Mouse (Mus musculus): ENCODE measurements at regions not wholly inside any gene's neighbourhood (a gene's known extent, or its start where the extent isn't known, plus 50 kb on each side); places are given as distances from the start of the nearest gene placed in this dataset.

DNA sequence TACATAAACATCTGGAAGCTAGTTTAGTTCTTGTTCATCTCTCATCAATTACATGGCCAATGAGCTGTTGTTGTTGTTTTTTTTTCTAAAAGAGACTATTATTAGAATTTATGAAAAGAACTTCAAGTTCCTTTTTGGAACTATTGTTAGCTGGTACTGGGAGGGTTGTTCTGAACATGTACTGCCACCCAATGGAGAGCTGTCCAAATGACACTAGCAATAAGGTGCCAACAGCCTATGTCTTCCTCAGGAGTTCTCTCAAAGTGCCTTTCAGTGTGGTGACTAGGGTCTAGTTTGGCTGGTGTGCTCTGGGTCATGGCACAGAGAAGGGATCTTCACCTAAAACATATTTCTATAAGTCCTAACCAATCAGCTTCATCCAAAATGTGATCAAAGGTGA is 60.6 kb upstream of the Mocs2 start:
- no peak overlapping the region for H3K4me3 ChIP-seq (ENCODE audit: insufficient read depth, low read depth, low read length)
- DNase-seq (ENCODE audit: extremely low read depth, low read depth, low spot score) = peak; percentile 64
- no peaks in the 10 kb centered on the region for H3K79me2 ChIP-seq (ENCODE audit: control insufficient read depth, insufficient read depth, low read length)
- H3K36me3 ChIP-seq (ENCODE audit: control insufficient read depth, insufficient read depth, low read length) = no peaks in the 10 kb centered on the region
- H3K27me3 ChIP-seq (ENCODE audit: control insufficient read depth, insufficient read depth, low read length) = no peaks in the 10 kb centered on the region
- TF ChIP-seq CTCF (IDR thresholded peaks at IDR 0.05; ENCODE audit: low read depth, low read length) (peak; percentile 43), POLR2A (IDR thresholded peaks at IDR 0.05; ENCODE audit: extremely low read depth, insufficient read depth, low read length) (no peak)
- no peak overlapping the region for H3K9ac ChIP-seq (ENCODE audit: low read depth, low read length)
- H3K27ac ChIP-seq (replicated peaks; ENCODE audit: insufficient read depth, low read depth, low read length) = no peak overlapping the region
- H3K4me1 ChIP-seq (ENCODE audit: control insufficient read depth, insufficient read depth, low read length) = peaks cover 10% of the 10 kb centered on the region; the same call in 1 of the 2 replicates

GRCm38 (mm10) chr13:114759886-114760285 is 58.1 kb upstream of the Mocs2 start:
- H3K36me3 ChIP-seq (ENCODE audit: control insufficient read depth, insufficient read depth, low read length) = no peaks in the 10 kb centered on the region
- peaks cover 10% of the 10 kb centered on the region; the same call in 1 of the 2 replicates for H3K4me1 ChIP-seq (ENCODE audit: control insufficient read depth, insufficient read depth, low read length)
- DNase-seq (ENCODE audit: extremely low read depth, low read depth, low spot score) = no peak
- H3K4me3 ChIP-seq (ENCODE audit: insufficient read depth, low read depth, low read length) = no peak overlapping the region
- no peak overlapping the region for H3K9ac ChIP-seq (ENCODE audit: low read depth, low read length)
- WGBS = 91% methylated on average over 1 of the region's 1 CpGs
- TF ChIP-seq POLR2A (IDR thresholded peaks at IDR 0.05; ENCODE audit: extremely low read depth, insufficient read depth, low read length) (no peak), CTCF (IDR thresholded peaks at IDR 0.05; ENCODE audit: low read depth, low read length) (no peak)
- no peaks in the 10 kb centered on the region for H3K27me3 ChIP-seq (ENCODE audit: control insufficient read depth, insufficient read depth, low read length)
- no peaks in the 10 kb centered on the region for H3K79me2 ChIP-seq (ENCODE audit: control insufficient read depth, insufficient read depth, low read length)
- H3K27ac ChIP-seq (replicated peaks; ENCODE audit: insufficient read depth, low read depth, low read length) = no peak overlapping the region

DNA sequence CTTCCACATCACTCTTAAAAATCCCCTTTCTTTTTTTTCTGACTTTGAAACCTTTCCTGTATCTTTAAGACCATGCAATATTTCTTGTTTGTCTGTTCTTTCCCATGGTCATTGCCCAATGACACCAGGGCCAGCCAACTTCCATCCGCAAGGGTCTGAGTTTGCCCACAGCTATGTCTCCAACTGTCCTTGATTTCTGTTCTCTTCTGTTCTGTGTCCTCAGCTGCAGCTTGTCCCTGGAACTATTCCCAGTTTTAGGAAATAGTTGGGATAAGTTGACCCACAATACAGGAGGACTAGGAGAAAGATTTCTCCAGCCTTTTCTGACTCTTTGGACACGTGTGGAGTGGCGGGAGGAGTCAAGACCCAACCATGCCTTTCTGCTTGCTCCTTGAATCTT is 57.1 kb upstream of the Mocs2 start:
- peaks cover 10% of the 10 kb centered on the region; the same call in 1 of the 2 replicates for H3K4me1 ChIP-seq (ENCODE audit: control insufficient read depth, insufficient read depth, low read length)
- no peak overlapping the region for H3K4me3 ChIP-seq (ENCODE audit: insufficient read depth, low read depth, low read length)
- no peaks in the 10 kb centered on the region for H3K27me3 ChIP-seq (ENCODE audit: control insufficient read depth, insufficient read depth, low read length)
- no peaks in the 10 kb centered on the region for H3K36me3 ChIP-seq (ENCODE audit: control insufficient read depth, insufficient read depth, low read length)
- 30% methylated on average over 3 of the region's 3 CpGs for WGBS
- TF ChIP-seq POLR2A (IDR thresholded peaks at IDR 0.05; ENCODE audit: extremely low read depth, insufficient read depth, low read length) (no peak), CTCF (IDR thresholded peaks at IDR 0.05; ENCODE audit: low read depth, low read length) (no peak)
- H3K79me2 ChIP-seq (ENCODE audit: control insufficient read depth, insufficient read depth, low read length) = no peaks in the 10 kb centered on the region
- no peak overlapping the region for H3K9ac ChIP-seq (ENCODE audit: low read depth, low read length)
- peak overlapping the region; percentile 41; the same call in 1 of the 2 replicates for H3K27ac ChIP-seq (replicated peaks; ENCODE audit: insufficient read depth, low read depth, low read length)
- DNase-seq (ENCODE audit: extremely low read depth, low read depth, low spot score) = peak; percentile 92

All from liver, adult 2 months (tissue).